Mouse (Mus musculus) forebrain, embryonic 14.5 days (tissue): ENCODE data around the gene Ltb. TPM values are rescaled to one million over a fixed set of nuclear protein-coding genes. Genes with fewer than 3 reads are reported as not detected.

ENCODE experiments used
- ATAC-seq: fragments of 200-750 bp; cut with Nextera tagmentation; 2 replicates; pipeline ENCODE4 v1.8.0; 2017; ENCODE audit warnings: mild to moderate bottlenecking, moderate library complexity
- DNase-seq: peaks from one replicate; pipeline ENCODE4 v3.0.0-alpha.2; 2015; ENCODE audit warnings: low spot score
- H3K27ac ChIP-seq: fragments of 300-500 bp; sonication (generic); 2 replicates; pipeline ENCODE4 v1.5.1; 2014; ENCODE audit warnings: low read depth, mild to moderate bottlenecking, control low read depth, low read length, moderate library complexity
- H3K27me3 ChIP-seq: fragments of 300-500 bp; sonication (generic); replicated peaks from 2 replicates; pipeline ENCODE4 v1.6.1; 2014; ENCODE audit warnings: low read length, control low read depth, mixed read lengths; ENCODE audit not compliant: control insufficient read depth, insufficient read depth
- H3K36me3 ChIP-seq: fragments of 300-500 bp; sonication (generic); 2 replicates; pipeline ENCODE4 v1.6.1; 2014; ENCODE audit warnings: low read length, control low read depth; ENCODE audit not compliant: control insufficient read depth, insufficient read depth
- H3K4me1 ChIP-seq: fragments of 300-500 bp; sonication (generic); 2 replicates; pipeline ENCODE4 v1.6.1; 2014; ENCODE audit warnings: antibody characterized with exemption, low read length, control low read depth; ENCODE audit not compliant: control insufficient read depth, insufficient read depth
- H3K4me2 ChIP-seq: fragments of 300-500 bp; sonication (generic); 2 replicates; pipeline ENCODE4 v1.6.1; 2014; ENCODE audit warnings: mild to moderate bottlenecking, control low read depth, low read length
- H3K4me3 ChIP-seq: fragments of 300-500 bp; sonication (generic); 2 replicates; pipeline ENCODE4 v1.5.1; 2014; ENCODE audit warnings: low read depth, low read length, control low read depth
- H3K9ac ChIP-seq: fragments of 300-500 bp; sonication (generic); 2 replicates; pipeline ENCODE4 v1.6.1; 2014; ENCODE audit warnings: mild to moderate bottlenecking, low read length, control low read depth, moderate library complexity
- H3K9me3 ChIP-seq: fragments of 300-500 bp; sonication (generic); replicated peaks from 2 replicates; pipeline ENCODE4 v1.6.1; 2016; ENCODE audit warnings: low read length, control low read depth, mixed read lengths; ENCODE audit not compliant: control insufficient read depth
- WGBS: fragments of 180-500 bp; shearing (Covaris S2); extraction: QIAGEN DNeasy Blood & Tissue Kit; methylation state at CpG from one replicate; pipeline ENCODE4 v1.1.7; 2014; 5-methylcytosine and 5-hydroxymethylcytosine counted together
- polyA plus RNA-seq: library from polyadenylated mRNA; unstranded; fragments of >200 nt; fragmentation: Nextera tagmentation; extraction: Ambion mirVana; gene quantifications from 2 replicates; pipeline ENCODE4 v1.2.1, GENCODE M21; 2014

The Ltb gene
- 0.39 TPM in 1 of 2 replicates, not detected in the other for polyA plus RNA-seq

DNA sequence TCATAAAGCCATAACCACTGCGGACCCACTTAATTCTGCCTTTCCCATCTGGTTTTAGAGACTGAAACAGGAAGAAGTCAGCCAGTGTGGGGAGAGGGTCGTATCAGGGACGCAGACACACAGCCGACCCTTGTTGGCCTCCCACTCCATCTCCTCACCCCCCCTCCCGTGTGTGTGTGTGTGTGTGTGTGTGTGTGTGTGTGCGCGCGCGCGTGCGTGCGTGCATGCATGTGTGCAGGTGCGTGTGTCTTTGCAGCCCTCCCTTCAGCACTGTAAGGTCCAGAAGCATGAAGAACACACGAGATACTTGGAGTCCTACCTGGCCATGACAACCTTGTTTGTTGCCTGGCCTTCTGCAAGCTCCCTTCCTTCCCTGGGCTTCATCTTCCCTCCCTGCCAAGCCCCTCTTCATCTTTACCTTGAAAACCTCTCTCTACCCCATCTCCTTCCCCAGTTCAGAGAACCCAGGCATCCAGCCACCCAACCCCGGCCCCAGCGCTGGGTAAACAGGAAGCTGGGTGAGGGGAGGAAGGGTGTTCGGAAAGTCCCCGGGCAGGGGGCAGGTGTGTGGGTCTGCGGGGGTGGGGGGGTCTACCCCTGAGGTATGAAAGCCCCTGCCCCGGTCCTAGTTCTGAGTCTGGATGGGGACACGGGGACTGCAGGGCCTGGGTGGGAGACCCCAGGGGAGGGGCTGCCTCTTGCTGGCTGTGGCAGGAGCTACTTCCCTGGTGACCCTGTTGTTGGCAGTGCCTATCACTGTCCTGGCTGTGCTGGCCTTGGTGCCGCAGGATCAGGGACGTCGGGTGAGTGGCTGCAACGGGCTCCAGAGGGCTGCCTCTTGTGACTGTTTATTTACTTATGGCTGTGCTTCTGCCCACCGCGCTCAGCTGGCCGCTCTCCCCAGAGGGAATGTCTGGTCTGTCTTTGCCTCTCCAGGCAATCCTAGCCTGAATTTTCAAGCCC, at the start of gene Ltb:
Gene Ltb, plus strand, starts transcription at position 559 of the 963 bp plus-strand sequence.
- ATAC-seq (no peak), DNase-seq (no peak)
- peaks cover 25% of the 10 kb centered on the region for H3K27me3 ChIP-seq
- H3K36me3 ChIP-seq = no peaks in the 10 kb centered on the region
- H3K9ac ChIP-seq = no peak within 1 kb of the TSS
- H3K9me3 ChIP-seq = no peaks in the 10 kb centered on the region
- WGBS = 80% methylated on average over 28 of the region's 28 CpGs
- no peak within 1 kb of the TSS for H3K4me3 ChIP-seq
- H3K4me2 ChIP-seq = peak within 1 kb of the TSS; percentile 60; the same call in 1 of the 2 replicates
- H3K4me1 ChIP-seq = peaks cover 10% of the 10 kb centered on the region
- H3K27ac ChIP-seq = no peak within 1 kb of the TSS

DNA sequence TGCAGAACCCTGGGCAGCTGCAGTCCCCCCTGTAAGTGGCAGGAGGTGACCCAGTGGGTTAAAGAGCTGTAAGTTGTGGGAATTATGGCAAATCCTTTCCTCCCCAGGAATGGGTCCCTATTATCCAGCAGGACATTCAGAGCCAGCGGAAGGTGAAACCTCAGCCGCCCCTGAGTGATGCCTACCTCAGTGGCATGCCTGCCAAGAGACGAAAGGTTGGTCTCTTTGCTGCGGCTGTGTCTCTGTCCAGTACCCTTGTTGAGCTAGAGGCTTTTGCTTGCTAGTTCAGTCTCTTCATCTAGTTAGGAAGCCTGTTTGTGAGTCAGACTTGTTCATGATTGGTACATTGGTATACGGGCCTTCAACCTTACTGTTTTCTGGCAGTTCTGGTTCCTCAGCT, 48.1 kb upstream of the Ltb start:
- Histone ChIP-seq H3K4me1 (no peaks in the 10 kb centered on the region), H3K4me2 (no peak overlapping the region), H3K9ac (no peak overlapping the region), H3K9me3 (no peaks in the 10 kb centered on the region), H3K36me3 (peaks cover 100% of the 10 kb centered on the region), H3K4me3 (no peak overlapping the region), H3K27me3 (no peaks in the 10 kb centered on the region), H3K27ac (no peak overlapping the region)
- WGBS = 88% methylated on average over 5 of the region's 5 CpGs
- ATAC-seq = no peak
- no peak for DNase-seq

DNA sequence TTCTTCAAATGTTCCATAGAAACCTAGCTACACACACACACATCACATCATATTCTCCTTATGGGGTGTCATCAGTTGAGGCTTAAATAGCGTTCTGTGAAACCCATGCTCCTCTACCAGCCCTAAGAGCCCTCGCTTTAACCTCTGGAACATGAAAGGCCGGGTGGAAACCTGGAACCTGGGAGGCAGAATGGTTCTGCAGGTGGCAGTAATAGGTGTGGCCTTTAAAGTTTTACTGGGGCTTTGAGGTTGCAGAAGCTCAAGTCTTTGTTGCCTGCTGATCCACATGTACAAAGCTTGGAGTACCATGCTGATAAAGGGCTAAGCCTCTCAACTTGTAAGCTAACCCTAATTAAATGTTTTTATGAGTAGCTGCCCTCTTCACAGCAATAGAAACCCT, 46.9 kb upstream of the Ltb start:
- WGBS = 57% methylated on average over 3 of the region's 3 CpGs
- no peak for ATAC-seq
- Histone ChIP-seq H3K9ac (no peak overlapping the region), H3K4me1 (no peaks in the 10 kb centered on the region), H3K9me3 (no peaks in the 10 kb centered on the region), H3K4me2 (no peak overlapping the region), H3K27me3 (no peaks in the 10 kb centered on the region), H3K4me3 (no peak overlapping the region), H3K27ac (no peak overlapping the region), H3K36me3 (peaks cover 100% of the 10 kb centered on the region)
- DNase-seq = no peak

DNA sequence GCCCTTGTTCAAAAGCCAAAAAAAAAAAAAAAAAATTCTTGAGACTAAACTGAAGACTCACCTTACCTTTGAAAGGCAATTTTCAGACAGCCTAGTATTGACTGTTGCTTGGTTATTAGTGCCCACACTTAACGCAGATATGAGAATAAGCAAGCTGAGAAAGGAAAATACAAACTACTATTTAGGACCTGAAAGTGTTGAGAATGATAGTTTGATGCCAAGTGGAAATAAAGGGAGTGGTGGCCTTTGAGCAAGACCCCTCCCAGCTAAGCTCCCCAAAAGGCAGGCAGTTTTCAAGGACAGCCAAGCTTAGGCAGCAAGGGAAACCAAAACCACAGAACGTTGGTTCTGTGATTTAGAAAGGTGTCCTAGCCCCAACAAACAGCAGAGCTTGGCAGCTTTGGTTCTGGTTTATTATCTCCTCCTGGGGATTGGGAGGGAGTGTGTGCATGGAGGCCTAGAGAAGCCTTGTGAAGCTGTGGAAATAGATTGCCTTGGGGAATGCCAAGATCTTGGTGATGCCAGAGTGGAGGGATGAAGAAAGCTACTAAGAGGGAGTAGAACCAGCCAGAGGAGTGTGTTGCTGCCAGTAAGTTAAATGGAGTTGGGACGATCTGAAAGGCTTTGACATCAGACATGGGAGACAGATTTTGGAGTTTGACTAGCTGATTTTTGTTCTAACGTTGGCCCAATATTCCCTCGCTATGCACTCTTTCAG, 46.2 kb upstream of the Ltb start:
- ATAC-seq = no peak
- no peak overlapping the region for H3K4me2 ChIP-seq
- DNase-seq = no peak
- 70% methylated on average over 5 of the region's 5 CpGs for WGBS
- no peak overlapping the region for H3K9ac ChIP-seq
- no peak overlapping the region for H3K4me3 ChIP-seq
- no peaks in the 10 kb centered on the region for H3K4me1 ChIP-seq
- H3K9me3 ChIP-seq = no peaks in the 10 kb centered on the region
- H3K27me3 ChIP-seq = no peaks in the 10 kb centered on the region
- no peak overlapping the region for H3K27ac ChIP-seq
- H3K36me3 ChIP-seq = peaks cover 100% of the 10 kb centered on the region

DNA sequence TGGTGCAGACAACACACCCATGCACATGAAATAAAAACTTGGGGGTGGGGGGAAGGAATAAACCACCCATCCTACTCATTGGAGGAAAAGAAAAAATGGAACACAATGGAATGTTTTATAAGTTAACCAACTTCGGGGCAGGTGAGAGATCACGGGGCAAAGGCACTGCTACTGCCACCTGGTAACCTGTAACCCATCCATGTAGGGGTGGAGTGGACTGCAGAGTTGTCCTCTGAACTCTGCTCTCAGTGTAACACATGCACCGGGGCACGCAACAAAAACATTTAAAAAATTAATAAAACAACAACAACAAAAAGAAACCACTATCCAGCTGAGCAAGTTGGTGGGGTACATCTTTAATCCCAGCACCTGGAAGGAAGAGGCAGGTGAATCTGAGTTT, 42.1 kb upstream of the Ltb start:
- DNase-seq (no peak), ATAC-seq (no peak)
- 96% methylated on average over 4 of the region's 4 CpGs for WGBS
- no peak overlapping the region for H3K4me3 ChIP-seq
- H3K27me3 ChIP-seq = no peaks in the 10 kb centered on the region
- no peak overlapping the region for H3K9ac ChIP-seq
- no peak overlapping the region for H3K4me2 ChIP-seq
- H3K36me3 ChIP-seq = peaks cover 100% of the 10 kb centered on the region
- H3K4me1 ChIP-seq = no peaks in the 10 kb centered on the region
- no peak overlapping the region for H3K27ac ChIP-seq
- no peaks in the 10 kb centered on the region for H3K9me3 ChIP-seq

DNA sequence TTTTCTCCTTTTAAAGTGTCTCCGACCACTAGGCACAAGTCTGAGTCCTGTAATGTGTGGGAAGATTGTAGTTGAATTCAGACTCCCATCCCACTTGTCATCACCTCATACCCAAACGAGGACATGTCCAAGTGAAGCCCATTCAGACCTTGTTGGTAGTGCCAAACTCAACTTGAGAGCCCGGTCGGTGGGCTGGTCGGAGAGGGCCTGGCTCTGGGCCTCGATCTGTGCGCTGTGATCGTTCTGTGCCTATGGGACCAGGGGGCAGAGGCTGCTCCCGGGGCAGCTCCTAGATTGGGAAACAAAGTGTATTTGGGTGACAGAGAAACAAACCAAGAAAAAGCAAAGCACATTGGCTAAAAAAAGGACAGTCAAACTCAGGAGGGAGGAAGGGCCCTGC, 41.2 kb upstream of the Ltb start:
- Histone ChIP-seq H3K27ac (no peak overlapping the region), H3K9me3 (no peaks in the 10 kb centered on the region), H3K4me2 (no peak overlapping the region), H3K9ac (no peak overlapping the region), H3K4me3 (no peak overlapping the region), H3K4me1 (no peaks in the 10 kb centered on the region), H3K36me3 (peaks cover 100% of the 10 kb centered on the region), H3K27me3 (no peaks in the 10 kb centered on the region)
- no peak for DNase-seq
- ATAC-seq = no peak
- 87% methylated on average over 9 of the region's 9 CpGs for WGBS

DNA sequence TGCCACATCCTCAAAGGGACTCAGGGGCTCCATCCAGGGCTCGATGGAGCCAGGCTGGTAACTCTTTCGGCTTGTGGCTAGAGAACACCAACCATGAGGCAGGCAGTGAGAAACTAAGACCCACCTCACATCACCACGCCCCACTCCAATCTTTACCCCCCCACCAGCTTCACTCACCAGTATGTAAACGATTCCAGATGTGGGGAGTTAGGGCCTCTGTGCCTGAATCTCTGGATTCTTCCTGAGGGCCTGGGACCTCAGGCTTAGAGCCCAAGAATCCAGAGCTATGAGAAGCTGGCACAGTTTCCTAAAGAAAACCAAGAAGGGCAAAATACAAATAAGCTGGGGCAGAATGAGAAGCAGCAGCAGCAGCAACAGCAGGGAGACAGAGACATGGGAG, 40.3 kb upstream of the Ltb start:
- H3K27me3 ChIP-seq = no peaks in the 10 kb centered on the region
- DNase-seq = no peak
- H3K4me3 ChIP-seq = no peak overlapping the region
- H3K4me1 ChIP-seq = no peaks in the 10 kb centered on the region
- no peak overlapping the region for H3K4me2 ChIP-seq
- ATAC-seq = no peak
- H3K36me3 ChIP-seq = peaks cover 100% of the 10 kb centered on the region
- no peaks in the 10 kb centered on the region for H3K9me3 ChIP-seq
- no peak overlapping the region for H3K27ac ChIP-seq
- 91% methylated on average over 4 of the region's 4 CpGs for WGBS
- H3K9ac ChIP-seq = no peak overlapping the region

DNA sequence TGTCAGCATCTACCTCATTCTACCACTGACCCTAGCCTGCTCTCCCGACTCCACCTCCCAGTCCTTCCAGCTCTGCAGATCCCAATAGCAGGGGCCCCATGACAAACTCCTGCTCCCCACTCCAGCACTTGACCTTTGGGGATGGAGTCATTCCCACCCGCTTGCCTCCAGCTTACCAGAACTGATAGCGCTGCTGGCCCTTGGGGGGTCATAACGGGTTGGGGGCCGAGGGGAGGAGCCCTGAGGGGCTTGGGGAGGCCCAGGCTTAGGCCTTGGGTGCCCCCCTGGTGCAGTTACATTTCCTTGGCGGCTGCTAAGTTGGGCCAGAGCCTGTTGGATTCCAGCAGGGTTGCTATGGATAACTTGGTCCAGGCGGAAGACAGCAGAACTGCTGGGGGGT, 39.6 kb upstream of the Ltb start:
- WGBS = 83% methylated on average over 7 of the region's 7 CpGs
- DNase-seq (no peak), ATAC-seq (no peak)

DNA sequence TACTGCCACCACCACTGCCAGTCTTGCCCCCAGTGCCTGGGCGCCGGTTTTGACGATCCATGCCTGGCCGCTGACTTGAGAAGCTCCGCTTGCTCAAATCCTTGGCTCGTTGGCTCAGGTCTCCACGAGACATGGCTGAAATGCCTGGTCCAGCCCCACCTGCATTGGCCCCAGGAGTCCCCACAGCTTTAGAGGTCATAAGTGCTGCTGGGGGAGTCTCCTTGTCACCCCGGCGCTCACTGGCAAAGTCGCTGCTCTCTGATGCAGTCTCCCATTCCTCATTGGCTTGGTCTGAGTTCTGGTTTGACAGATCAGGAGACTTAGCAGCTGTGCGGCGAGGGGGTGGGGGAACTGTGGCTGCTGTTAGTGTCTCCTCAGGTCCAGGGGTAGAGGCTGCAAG, 38.8 kb upstream of the Ltb start:
- Histone ChIP-seq H3K4me3 (no peak overlapping the region), H3K27me3 (no peaks in the 10 kb centered on the region), H3K9me3 (no peaks in the 10 kb centered on the region), H3K9ac (no peak overlapping the region), H3K27ac (no peak overlapping the region), H3K4me1 (no peaks in the 10 kb centered on the region), H3K36me3 (peaks cover 100% of the 10 kb centered on the region), H3K4me2 (no peak overlapping the region)
- ATAC-seq (no peak), DNase-seq (no peak)
- WGBS = 90% methylated on average over 12 of the region's 12 CpGs

More for the DNA sequence above, 39.6 kb upstream of the Ltb start:
- H3K36me3 ChIP-seq = peaks cover 100% of the 10 kb centered on the region
- no peak overlapping the region for H3K4me2 ChIP-seq
- H3K27ac ChIP-seq = no peak overlapping the region
- no peaks in the 10 kb centered on the region for H3K27me3 ChIP-seq
- H3K9me3 ChIP-seq = no peaks in the 10 kb centered on the region
- no peak overlapping the region for H3K4me3 ChIP-seq
- no peaks in the 10 kb centered on the region for H3K4me1 ChIP-seq
- H3K9ac ChIP-seq = no peak overlapping the region
